Mouse (Mus musculus) activated CD4-positive, CD25-positive, alpha-beta regulatory T cell, adult 4 months (primary cell): ENCODE results near the gene Rbm28. TPM values are rescaled to one million over a fixed set of nuclear protein-coding genes. Genes with fewer than 3 reads are reported as not detected.
"Not testable (repeated sequence)": the region's sequence is repeated elsewhere in the genome, so short reads cannot be mapped to it uniquely, and the experiment has no call there.

Source experiments
- ATAC-seq: one replicate; pipeline ENCODE4 v1.8.0; 2017
- polyA plus RNA-seq, 2 experiments: library from polyadenylated mRNA; unstranded; fragments of 100-300 nt; shearing (Covaris generic); gene quantifications; one replicate each; pipeline ENCODE4 v1.2.1; 2017

The Rbm28 gene
- polyA plus RNA-seq, 2 experiments from 2014 or later = 44.7 to 54.4 TPM

DNA sequence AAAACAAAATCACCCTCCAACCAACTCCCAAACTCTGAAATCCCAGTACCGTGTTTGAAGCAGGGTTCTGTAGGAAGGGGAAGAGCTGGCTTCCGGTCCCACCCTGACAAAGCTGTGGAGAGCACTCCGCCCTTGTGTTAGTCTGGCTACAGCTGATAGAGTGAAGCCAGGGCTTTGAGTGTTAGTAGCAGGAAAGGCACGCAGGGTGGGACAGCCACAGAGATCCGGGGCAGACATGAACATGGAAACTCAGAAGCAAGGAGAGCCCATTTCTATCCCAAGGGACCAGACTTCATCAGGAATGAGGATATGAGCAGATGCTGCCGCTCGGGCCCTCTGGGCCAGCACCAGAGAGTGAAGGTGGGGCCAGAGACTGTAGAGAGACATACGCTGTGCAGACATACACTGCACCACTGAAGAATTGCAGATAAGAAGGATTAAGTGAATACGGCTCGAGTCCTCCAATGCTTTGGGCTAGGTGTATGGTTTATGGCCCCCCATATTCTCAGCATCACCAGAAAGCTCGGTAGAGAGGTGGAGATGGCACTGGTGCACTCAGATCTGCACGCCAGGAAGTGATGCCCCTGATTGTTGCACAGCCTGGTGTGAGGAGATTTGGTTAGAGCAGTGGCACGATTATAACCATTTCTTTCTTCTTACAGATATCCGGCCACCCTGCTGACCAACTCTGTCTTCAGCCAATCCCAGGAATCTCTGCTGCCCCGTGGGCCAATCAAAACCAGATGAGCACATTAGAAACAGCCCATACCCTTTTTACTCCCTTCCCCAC lies 29.4 kb upstream of the Rbm28 start:
- ATAC-seq = no peak

DNA sequence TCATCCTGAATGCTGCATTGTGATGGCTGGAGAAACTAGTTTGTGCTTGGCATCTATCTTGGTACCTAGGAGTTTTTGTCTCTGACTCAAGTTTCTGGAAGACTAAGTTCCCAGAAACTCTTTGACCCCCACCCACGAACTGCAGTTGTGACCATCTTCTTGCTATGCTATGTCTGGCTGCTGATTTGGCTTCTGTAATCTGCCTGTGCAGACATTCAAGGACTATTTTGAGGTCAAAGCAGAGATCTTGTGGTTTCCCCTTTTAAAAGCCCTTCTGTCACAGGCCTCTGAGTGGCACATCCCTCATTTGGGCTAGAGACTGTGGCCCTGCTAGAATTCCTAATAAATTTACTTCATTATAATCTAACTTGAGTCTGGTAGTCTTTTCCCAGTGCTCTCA lies 23.1 kb upstream of the Rbm28 start:
- no peak for ATAC-seq

DNA sequence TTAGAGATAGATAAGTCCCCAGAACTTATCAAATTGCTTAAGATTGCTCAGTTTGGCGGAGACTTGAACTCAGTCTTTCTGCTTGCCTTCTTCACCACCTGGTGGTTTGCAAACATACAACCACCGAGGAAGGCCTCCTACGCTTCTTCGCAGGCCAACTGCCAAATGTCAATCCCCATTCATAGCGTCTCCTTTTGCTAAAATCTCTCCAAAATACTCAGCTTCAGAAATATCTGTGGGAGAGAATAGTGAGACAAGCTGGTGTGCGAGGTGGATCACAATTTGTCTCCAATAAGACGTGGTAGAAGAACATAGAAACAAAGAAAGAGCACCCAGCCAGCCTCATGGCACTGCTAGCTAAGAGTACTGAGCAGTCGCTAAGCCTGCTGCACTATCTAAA lies 15.0 kb upstream of the Rbm28 start:
- no peak for ATAC-seq

DNA sequence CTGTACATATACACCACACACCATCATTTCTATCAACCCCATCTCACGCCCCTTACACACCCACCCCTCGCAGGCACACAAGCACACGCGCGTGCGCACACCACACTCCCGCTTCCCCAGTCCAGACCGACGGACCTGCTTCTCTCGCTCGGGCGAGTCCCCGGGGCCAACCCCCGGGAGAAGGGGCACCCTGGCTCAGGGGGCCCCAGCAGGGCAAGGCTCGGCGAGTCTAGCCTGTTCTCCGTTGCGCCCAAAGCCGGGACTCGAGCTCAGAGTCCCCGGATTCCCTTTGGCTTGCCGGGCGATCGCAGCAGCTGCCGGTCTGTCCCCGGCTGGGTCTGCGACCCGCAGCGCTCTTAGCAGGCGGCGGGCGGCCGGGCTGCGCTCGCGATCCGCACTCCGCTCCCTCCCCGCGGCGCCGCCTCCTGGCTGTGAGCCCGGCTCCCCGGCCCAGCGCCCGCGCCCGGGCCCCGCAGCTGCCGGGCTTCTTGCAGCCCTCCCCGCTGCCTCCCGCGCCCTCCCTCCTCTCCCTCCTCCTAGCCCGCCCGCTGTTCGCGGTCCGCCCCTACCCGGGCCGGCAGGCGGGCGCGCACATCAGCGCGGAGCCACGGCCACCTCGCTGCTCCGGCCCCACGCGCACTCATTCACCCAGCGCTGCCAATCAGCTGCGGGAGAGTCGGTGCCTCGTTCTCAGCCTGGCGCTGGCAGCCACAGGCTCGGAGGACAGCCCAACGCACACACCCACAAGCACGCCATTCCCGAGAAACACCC lies 14.3 kb upstream of the Rbm28 start, which contains the start of gene Prrt4:
TSS of gene Prrt4 (minus strand) at position 697 of the 771 bp plus-strand sequence.
- no peak for ATAC-seq

DNA sequence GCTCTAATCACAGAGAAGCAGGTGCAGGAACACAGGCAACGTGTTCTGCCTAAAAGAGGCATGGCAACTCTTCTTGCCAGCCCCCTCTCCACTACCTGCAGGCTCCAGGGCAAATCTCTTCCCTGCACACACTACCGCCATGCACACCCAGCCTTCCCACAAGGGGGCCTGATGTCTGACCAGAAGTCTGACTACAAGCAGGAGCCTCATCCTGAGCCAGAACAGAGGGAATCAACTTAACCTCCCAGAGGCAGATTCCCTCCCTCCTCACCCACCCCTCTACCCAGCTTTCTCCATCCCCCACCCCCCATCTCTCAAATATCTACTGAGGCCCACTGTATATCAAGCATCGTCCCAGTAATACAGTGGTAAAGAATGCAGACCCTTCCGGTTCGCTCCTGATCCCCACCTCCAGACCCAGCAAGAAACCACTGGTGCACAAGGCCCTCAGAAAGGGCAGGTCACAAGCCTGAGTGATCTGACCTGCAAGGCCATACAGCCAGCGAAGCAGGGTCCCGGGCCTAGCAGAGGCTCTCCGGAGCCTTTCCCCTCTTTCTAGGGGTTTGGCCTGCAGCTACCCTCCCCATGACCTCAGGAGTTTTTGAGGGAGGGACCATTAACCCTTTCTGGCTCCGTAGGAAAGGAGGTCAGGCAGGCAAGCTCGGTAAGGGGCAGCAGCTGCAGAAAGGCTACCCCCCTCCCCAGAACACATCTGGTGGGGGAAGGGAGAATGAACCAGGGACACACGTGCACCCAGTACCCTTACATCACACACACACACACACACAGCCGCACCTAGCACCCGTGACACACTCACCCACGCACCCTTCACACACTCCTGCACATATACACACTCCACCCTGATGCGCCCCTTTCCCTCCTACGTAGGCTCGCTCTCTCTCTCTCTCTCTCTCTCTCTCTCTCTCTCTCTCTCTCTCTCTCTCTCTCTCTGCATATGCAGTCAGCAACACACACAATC lies 13.4 kb upstream of the Rbm28 start:
- ATAC-seq = no peak

DNA sequence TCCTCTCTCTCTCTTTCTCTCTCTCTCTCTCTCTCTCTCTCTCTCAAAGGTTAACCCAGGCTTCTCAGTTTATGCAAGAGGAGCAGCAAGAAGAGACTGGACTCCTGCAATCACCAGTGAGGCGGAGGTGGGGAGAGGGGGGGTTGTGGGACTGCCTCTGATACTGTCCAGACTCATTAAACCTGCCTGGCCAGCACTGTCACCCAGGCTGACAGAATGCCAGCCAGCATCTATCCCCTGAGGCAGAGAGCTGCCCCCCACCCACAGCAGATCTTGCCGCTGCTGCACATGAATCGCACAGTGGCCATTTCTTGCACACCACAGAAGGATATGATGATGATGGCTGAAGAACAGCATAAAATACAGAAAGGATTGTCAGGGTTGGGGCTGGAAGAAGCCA lies 10.3 kb upstream of the Rbm28 start:
- no peak for ATAC-seq

DNA sequence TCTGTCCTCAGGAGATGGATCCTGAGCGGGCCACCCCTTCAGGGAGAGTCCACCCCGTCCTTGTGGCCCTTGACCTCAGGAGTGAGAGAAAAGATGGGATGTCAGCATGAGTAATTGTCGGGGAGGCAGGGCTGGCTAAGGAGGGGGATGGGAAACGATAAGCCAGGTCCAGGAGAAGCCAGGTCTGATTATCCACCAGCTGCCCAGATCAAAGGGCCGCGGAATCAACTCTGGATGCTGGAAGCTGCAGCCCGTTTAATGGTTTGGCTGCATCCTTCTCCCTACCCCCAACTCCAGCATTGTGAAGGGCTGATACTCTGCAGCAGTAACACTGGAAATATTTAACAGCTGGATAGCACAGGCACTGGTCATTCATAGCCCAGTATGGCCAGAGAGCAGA lies 9.6 kb upstream of the Rbm28 start:
- ATAC-seq = no peak

DNA sequence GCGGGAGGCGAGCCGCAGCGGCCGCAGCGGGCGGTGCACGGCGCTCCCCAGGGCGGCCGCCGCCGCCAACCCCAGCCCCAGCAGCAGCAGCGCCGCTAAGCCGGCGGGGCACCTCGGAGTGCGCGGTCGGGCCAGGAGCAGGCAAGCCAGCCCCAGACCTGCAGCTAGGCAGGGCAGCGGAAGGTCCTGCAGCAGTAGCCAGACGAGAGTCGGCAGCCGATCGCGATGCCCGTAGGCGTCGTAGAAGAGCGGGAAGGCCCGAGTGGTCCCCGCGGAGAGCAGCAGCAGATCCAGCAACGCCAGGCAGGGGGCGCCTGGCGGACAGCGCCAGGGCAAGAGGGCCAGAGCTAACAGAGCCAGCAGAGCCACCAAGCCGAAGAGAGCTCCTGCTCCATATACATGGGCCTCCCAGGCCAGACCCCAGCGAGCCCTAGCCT lies 6.2 kb upstream of the Rbm28 start:
- peak; percentile 38 for ATAC-seq

DNA sequence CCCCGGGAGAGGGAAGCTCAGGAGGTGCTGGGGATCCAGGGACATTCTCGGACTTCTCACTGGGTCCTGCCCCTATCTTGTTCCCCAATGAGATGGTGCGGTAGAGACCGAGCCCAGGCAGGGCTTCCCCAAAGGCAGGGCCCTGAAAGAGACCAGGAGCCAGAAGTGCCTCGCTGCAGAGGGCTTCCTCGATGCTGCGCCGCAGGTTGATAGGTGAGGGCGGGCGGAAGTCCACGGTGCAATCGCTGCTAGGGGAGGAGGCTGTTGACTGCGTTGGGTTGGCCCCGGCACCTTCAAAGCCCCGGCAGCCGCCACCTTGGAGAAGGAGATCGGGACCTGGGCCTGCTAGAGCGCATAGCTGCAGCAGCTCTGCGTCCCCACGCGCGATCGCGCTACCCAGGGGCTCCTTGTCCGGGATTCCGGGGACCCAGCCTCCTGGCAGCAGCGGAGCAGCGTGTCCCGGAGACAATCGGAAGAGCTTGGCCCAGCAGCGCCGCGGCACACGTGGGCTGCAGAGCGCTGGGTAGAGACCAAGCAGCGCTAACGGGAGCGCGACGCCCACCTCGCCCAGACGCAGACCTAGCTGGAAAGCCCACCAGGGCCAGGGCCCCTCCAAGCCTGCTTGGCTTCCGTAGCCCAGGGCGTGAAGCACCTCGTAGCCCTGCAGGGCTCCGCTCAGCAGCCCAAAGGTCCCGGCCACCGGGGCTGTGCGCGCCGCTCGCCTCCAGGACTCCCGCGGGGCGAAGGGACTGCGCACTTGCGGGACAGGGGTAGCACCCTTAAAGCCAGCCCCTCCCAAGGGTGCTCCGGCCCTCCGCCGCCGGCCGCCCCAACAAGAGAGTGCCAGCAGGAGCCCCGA lies 5.5 kb upstream of the Rbm28 start:
- ATAC-seq = peak; percentile 91

DNA sequence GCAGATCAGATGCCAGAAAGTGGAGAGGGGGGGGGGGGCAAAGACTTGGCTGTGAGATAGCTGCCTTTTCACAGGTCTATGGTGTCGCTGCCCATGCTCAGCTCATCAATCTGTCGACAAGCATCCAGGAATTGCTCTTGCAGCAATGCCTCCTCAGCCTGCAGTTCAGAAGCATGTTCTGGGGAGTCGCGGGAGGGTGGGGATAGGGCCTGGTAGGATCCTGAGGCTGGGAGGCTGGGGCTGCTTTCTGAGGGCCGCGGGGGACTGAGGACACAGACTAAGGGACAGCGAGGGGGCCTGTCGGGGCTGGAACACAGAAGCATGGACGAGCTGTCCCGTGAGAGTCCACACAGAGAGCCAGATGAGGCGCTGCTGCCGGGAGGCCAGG lies 4.9 kb upstream of the Rbm28 start:
- ATAC-seq = no peak

DNA sequence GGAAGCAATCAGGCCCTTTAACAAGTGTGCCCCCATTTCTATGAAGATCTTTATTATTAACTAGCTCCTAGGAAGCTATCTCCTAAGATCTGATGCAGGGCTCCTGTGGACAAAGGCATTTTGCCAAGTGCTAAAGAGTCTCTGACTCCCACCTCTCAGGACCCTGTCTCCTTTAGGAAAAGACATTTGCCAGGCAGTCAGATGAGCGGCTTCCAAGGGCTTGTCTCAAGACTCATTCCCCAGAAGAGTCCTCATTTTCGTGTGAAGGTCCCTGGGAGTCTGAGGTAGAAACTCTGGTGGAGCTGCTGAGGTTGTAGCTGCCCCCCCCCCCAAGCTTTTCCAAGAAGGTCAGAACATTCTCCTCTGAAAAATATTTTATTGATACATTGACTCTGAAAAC lies 4.1 kb upstream of the Rbm28 start:
- no peak for ATAC-seq

DNA sequence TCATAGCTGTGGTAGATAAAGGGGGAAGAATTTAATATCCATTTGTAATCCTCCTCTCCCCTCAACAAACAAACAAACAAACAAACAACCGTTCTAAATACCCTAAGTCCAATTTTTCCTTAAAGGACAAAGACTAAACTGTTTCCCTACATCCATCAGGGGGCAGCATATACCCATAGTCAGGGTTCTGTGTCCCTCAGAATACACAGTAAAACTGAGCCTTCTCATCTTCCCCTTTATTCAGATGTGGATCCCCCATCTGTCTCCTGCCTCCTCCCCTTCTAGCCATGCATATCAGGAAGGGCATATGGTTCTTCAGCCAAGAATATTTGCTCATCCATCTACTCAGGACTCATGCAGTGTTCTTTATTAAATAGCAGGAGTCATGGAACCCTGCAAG lies 1.4 kb upstream of the Rbm28 start:
- no peak for ATAC-seq

DNA sequence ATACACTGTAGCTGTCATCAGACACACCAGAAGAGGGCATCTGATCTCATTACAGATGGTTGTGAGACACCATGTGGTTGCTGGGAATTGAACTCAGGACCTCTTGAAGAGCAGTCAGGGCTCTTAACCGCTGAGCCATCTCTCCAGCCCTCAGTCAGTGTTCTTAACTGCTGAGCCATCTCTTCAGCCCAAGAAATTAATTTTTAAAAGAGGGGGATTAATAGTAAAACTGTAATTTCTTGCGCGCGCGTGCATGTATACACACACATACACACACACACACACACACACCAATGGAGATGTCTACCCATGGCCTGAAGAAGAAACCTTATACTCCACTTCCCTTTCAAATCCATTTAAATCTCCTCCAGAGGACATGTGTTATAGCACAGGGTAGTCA lies 3.5 kb downstream of the Rbm28 start:
- not testable (repeated sequence) for ATAC-seq

DNA sequence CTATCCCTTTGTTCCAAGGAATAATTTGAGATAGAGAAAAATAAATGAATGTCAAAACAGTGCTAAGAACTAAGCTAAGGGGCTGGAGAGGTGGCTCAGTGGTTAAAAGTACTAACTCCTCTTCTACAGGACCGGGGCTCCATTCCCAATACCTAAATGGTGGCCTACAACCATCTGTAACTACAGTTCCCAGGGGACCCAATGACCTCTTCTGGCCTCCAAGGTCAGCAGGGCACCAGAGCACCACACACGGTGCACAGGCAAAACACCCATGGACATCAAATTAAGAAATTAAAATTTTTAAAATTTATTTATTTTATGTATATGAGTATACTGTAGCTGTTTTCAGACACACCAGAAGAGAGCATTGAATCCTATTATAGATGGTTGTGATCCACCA lies 4.0 kb downstream of the Rbm28 start:
- ATAC-seq = no peak

DNA sequence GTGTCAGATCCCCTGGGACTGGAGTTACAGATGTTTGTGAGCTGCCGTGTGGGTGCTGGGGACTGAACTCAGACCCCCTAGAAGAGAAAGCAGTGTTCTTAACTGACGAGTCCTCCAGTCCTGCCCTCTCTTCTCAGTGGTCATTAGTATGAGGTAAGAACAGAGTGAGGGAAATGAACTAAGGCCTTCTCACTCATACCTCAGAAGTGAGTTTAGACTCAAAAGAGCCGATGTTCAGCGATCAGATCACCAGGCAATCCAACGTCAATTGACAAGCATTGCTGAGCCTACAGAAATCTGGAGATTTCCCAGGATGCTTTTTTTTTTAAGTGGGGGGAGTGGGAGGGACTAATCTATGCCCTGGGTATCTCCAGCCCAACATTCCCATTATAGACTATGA lies 8.5 kb downstream of the Rbm28 start:
- ATAC-seq = no peak

DNA sequence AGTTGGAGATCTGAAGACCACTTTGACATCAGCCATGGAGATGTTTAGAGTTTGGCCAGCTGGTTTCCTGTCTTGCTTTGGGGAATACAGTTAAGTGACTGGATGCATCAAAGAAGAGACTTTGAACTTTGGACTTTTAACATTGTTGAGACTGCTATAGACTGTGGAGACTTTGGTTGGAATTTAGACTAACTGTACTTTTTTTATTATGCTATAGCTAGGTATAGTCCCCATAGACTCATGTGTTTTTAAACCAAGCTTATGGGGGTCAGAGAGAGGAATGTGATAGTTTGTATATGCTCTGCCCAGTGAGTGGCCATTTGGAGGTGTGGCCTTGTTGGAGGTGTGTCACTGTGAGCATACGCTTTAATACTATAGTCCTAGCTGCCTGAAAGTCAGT lies 14.8 kb downstream of the Rbm28 start:
- no peak for ATAC-seq

DNA sequence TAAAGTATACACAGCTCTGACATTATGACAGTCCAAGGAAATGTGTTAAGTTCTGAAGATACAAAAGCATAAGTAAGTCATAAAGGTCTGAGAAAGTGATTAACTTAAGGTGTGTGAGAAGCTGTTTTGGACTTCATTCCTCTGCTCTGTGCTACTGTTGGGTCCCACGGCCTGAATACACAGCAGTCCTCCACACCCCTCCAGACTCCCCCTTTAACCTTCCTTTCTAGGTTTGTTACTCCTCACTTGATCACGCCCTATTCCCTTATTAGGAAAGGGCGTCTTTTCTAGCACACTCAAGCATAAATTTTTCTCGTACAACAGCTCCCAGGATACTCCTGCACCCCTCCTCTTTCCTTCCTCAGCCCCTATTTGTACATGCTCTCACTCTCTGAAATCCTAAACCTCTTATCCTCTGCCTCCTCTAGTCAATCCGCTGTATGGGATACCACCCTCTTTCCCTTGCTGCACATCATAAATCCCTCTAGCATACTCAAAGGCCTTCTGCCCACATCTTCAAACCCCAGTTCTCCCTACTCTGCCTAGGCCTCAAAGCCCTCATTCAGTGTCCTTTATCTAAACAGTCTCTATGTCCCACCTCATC lies 17.3 kb downstream of the Rbm28 start:
- ATAC-seq = no peak

DNA sequence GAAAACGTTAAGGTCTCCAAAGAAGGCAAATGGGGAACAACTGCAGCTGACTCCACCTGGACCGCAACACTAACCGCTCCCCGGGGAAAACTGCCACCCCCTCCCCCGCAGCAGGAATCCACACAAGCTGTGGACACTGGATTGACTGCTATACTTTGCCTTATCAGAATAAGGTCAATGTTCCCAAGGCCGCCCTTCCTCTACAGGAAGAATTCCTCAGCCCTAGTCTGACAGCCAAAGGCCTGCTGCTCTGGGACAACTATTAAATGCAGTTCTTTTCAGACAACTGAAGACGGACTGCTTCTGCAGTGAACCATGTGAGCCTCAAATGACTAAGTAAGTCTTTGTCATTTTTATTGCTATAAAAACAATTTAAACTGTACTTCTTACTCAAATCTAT lies 18.2 kb downstream of the Rbm28 start:
- ATAC-seq = no peak

DNA sequence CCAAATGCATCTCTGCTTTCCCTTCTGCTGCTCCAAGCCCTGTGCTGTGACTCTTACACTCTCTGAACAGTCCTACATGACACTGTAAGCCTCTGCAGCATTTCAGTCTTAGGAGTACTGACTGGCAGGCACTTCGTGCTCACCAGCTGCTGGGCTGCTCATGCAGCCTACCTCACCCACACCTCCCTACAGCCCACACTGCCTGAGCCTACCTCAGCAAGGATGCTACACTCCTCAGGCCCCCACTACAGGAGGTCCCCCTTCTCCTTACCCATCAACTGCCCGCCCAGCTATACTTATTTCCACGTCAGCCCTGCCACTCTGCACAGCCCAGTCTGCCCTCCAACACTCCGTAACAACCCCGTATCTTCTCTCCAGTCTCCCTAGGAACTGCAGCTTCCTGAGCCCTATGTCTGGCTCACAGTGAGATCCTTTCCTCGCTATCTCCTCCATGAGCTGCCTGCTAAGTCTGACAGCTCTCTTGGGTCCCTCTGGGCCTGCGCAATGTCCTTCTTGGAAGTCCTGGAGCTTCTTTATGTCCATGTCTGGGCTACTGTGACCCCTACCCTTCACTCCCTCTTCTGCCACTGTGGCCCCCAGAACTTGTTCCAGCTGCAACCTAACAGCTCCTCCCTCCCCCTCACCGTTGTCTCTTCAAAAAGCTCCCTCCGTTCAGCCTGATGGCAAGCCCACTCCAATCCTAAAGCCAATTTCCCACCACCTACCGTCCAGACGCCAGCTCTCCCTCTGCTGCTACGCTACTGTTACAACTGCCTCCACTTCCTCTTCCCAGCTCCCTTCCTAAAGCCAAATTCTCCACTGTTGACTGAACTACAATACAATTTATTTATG lies 19.1 kb downstream of the Rbm28 start:
- ATAC-seq = no peak

DNA sequence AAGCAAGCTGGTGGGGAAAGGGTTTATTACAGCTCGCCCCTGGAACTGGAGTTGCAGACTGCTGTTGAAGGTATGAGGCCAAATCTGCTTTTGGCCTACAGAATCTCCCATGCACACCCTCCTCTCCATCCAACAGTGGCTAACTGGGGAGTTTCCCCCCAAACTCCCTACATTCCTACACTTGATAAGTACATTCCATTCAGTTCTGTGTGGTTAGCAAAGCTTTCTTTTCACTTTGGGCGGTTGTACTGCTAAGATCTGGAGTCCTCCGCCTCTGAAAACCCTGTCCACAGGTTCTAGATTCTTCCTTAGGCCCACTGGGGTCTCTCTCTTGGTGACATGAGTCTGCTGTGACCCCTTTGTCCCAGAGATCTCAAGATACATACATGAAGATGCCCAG lies 19.8 kb downstream of the Rbm28 start:
- no peak for ATAC-seq

DNA sequence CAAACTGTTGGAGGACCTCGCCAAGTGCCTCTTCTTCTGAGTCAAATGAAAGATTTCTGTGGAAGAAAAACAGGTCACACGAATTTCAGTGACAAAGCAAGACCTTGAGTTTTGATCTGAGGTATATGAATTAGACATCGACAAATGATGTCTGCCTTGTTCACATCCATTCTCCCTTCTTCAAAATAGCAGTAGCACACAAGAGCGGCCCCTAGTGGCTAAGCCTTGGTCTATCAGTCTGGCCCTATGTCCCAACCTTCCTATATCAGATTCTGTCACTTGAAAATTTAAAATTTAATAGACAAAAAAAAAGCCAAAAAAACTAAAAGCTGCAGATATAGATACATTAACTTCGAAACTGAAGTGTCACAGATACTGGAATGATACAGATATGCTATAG lies 21.2 kb downstream of the Rbm28 start:
- ATAC-seq = no peak
